Mouse (Mus musculus) liver, adult 2 months (tissue): ENCODE measurements at regions not wholly inside any gene's neighbourhood (a gene's known extent, or its start where the extent isn't known, plus 50 kb on each side); places are given as distances from the start of the nearest gene placed in this dataset.

Experiments used
- CTCF ChIP-seq: fragments of 200-500 bp; IDR thresholded peaks from 2 replicates; pipeline ENCODE4 v1.5.1; 2011; ENCODE audit warnings: low read depth, low read length, control low read depth
- POLR2A ChIP-seq: fragments of 200-500 bp; IDR thresholded peaks from 2 replicates; pipeline ENCODE4 v1.6.1; 2011; ENCODE audit warnings: low read length, control low read depth; ENCODE audit not compliant: insufficient read depth; ENCODE audit errors: extremely low read depth

- TF ChIP-seq POLR2A (no peak), CTCF (no peak)
These were observed 323.4 kb upstream of the Btbd3 start for GRCm38 (mm10) chr2:137932931-137933330.
